ENCODE assay signal across 8 mouse cellular contexts in the genomic region with DNA sequence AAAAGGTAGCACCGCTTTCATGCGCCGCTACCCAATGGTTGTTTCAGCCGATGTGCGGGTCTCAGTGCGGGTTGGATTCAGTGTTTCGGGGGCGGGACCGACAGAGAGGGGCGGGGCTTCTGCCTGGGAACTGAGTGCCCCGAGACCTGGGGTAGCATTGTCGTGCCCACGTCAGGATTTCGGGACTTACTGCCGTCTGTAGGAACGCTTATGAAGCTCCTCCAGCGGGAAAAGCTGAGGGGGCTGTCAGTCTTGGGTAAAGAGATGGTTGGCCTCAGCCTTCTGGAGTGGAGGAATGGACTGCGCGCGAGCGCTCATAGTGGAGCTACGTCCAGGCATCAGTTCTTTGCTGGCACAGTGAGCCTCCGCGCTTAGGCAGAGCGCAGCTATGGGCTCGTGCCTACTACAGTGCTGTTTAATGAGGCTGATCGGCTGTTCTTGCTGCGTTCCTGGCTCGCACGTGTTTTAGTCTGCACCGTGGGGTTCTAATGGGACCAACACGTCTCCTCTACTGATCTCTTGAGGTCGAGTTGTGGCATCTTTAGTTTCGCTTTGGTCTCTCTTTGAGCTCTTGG. TPM values are rescaled to one million over a fixed set of nuclear protein-coding genes. Genes with fewer than 3 reads are reported as not detected.
DNase-seq lines count a peak whose midpoint lies in the region; ATAC-seq and TF ChIP-seq lines count a peak whose summit lies in the region.

No protein-coding gene starts in this region.

- no peak overlapping the region for H3K27ac ChIP-seq in kidney, postnatal 0 days

- H3K36me3 ChIP-seq in kidney, postnatal 0 days (ENCODE audit: insufficient read depth, low read length), result no peaks in the 10 kb centered on the region

- no peak overlapping the region for H3K9ac ChIP-seq in kidney, postnatal 0 days (ENCODE audit: low read depth, low read length)

- peaks cover 12% of the 10 kb centered on the region; the same call in 1 of the 2 replicates for H3K4me1 ChIP-seq in kidney, postnatal 0 days (replicated peaks; ENCODE audit: insufficient read depth, low read length)

- peaks cover 64% of the 10 kb centered on the region for H3K27me3 ChIP-seq in kidney, postnatal 0 days (ENCODE audit: insufficient read depth, low read length)

- no peak for TF ChIP-seq CTCF in kidney, postnatal 0 days (IDR thresholded peaks at IDR 0.05; ENCODE audit: low read depth)

- under 1% methylated on average over 34 of the region's 34 CpGs for whole genome bisulfite sequencing in kidney, postnatal 0 days

- ATAC-seq in granulocyte monocyte progenitor cell, adult 5-6 weeks (replicated peaks; ENCODE audit: poor library complexity, severe bottlenecking), result peak; percentile 52
- peak; percentile 37; the same call in 1 of the 2 replicates for ATAC-seq in kidney, postnatal 0 days (replicated peaks; ENCODE audit: low FRiP score, low read depth)
- ATAC-seq in megakaryocyte-erythroid progenitor cell, adult 5-6 weeks (replicated peaks; ENCODE audit: low FRiP score, low TSS enrichment, poor library complexity, severe bottlenecking), result peak; percentile 62

- DNase-seq in kidney, adult 18-20 months, result peak; percentile 34
- DNase-seq in kidney, adult 11 months, result no peak
- peak; percentile 36 for DNase-seq in adrenal gland, postnatal 25 days
- peak; percentile 44 for DNase-seq in kidney, postnatal 0 days (ENCODE audit: low spot score)
- no peak for DNase-seq in spleen, adult 12 weeks (ENCODE audit: low spot score)
- no peak for DNase-seq in cerebellum, adult 9-10 months

- no peaks in the 10 kb centered on the region for H3K9me3 ChIP-seq in kidney, postnatal 0 days (replicated peaks; ENCODE audit: low read length)

- peak overlapping the region; percentile 65 for H3K4me2 ChIP-seq in kidney, postnatal 0 days (ENCODE audit: low read length)

- H3K4me3 ChIP-seq in kidney, postnatal 0 days (replicated peaks; ENCODE audit: low read depth, low read length), result peak overlapping the region; percentile 27

RNA-seq across cellular contexts. Expression of gene Msx3, which starts 0.3 kb away (rescaled TPM):
- not detected in 2 replicates for total RNA-seq in adrenal gland, postnatal 25 days (2021)
- total RNA-seq in granulocyte monocyte progenitor cell, adult 5-6 weeks (2014; fragmentation: Nextera tagmentation), result not detected in 2 replicates
- not detected in 2 replicates for total RNA-seq in granulocyte monocyte progenitor cell, adult 5-6 weeks (2017)
- polyA plus RNA-seq in kidney, postnatal 0 days (2015; fragmentation: Nextera tagmentation; extraction: Ambion mirVana), result not detected in 2 replicates
- total RNA-seq in megakaryocyte-erythroid progenitor cell, adult 5-6 weeks (2014; fragmentation: Nextera tagmentation), result not detected in 2 replicates
- not detected in 2 replicates for total RNA-seq in megakaryocyte-erythroid progenitor cell, adult 5-6 weeks (2017)

RNA-seq across cellular contexts. Expression of gene Tubgcp2, which starts 12.7 kb away (rescaled TPM):
- total RNA-seq in adrenal gland, postnatal 25 days (2021), result 21.1 and 31.8 TPM in 2 replicates
- total RNA-seq in granulocyte monocyte progenitor cell, adult 5-6 weeks (2014; fragmentation: Nextera tagmentation), result 19.2 and 34.8 TPM in 2 replicates
- total RNA-seq in granulocyte monocyte progenitor cell, adult 5-6 weeks (2017), result 36.3 and 40.4 TPM in 2 replicates
- 34.4 and 39.5 TPM in 2 replicates for polyA plus RNA-seq in kidney, postnatal 0 days (2015; fragmentation: Nextera tagmentation; extraction: Ambion mirVana)
- 29.3 and 37.6 TPM in 2 replicates for total RNA-seq in megakaryocyte-erythroid progenitor cell, adult 5-6 weeks (2014; fragmentation: Nextera tagmentation)
- total RNA-seq in megakaryocyte-erythroid progenitor cell, adult 5-6 weeks (2017), result 38.2 and 41.2 TPM in 2 replicates

RNA-seq across cellular contexts. Expression of gene Zfp511, which starts 13.0 kb away (rescaled TPM):
- total RNA-seq in adrenal gland, postnatal 25 days (2021), result 24.5 and 26.2 TPM in 2 replicates
- 21.3 and 21.5 TPM in 2 replicates for total RNA-seq in granulocyte monocyte progenitor cell, adult 5-6 weeks (2014; fragmentation: Nextera tagmentation)
- total RNA-seq in granulocyte monocyte progenitor cell, adult 5-6 weeks (2017), result 20.6 and 21.5 TPM in 2 replicates
- 35.0 TPM in 2 replicates for polyA plus RNA-seq in kidney, postnatal 0 days (2015; fragmentation: Nextera tagmentation; extraction: Ambion mirVana)
- 21.3 and 34.7 TPM in 2 replicates for total RNA-seq in megakaryocyte-erythroid progenitor cell, adult 5-6 weeks (2014; fragmentation: Nextera tagmentation)
- total RNA-seq in megakaryocyte-erythroid progenitor cell, adult 5-6 weeks (2017), result 22.0 and 26.9 TPM in 2 replicates

RNA-seq across cellular contexts. Expression of gene Caly, which starts 33.1 kb away (rescaled TPM):
- 5.8 and 6.1 TPM in 2 replicates for total RNA-seq in adrenal gland, postnatal 25 days (2021)
- 0.67 TPM in 1 of 2 replicates, not detected in the other for total RNA-seq in granulocyte monocyte progenitor cell, adult 5-6 weeks (2014; fragmentation: Nextera tagmentation)
- total RNA-seq in granulocyte monocyte progenitor cell, adult 5-6 weeks (2017), result not detected in 2 replicates
- polyA plus RNA-seq in kidney, postnatal 0 days (2015; fragmentation: Nextera tagmentation; extraction: Ambion mirVana), result 0.89 and 1.1 TPM in 2 replicates
- total RNA-seq in megakaryocyte-erythroid progenitor cell, adult 5-6 weeks (2014; fragmentation: Nextera tagmentation), result not detected in 2 replicates
- total RNA-seq in megakaryocyte-erythroid progenitor cell, adult 5-6 weeks (2017), result not detected in 2 replicates

RNA-seq across cellular contexts. Expression of gene Prap1, which starts 44.0 kb away (rescaled TPM):
- not detected in 2 replicates for total RNA-seq in adrenal gland, postnatal 25 days (2021)
- not detected in 2 replicates for total RNA-seq in granulocyte monocyte progenitor cell, adult 5-6 weeks (2014; fragmentation: Nextera tagmentation)
- total RNA-seq in granulocyte monocyte progenitor cell, adult 5-6 weeks (2017), result not detected in 2 replicates
- 3.9 and 6.2 TPM in 2 replicates for polyA plus RNA-seq in kidney, postnatal 0 days (2015; fragmentation: Nextera tagmentation; extraction: Ambion mirVana)
- total RNA-seq in megakaryocyte-erythroid progenitor cell, adult 5-6 weeks (2014; fragmentation: Nextera tagmentation), result not detected in 2 replicates
- not detected in 2 replicates for total RNA-seq in megakaryocyte-erythroid progenitor cell, adult 5-6 weeks (2017)

Comparison
In these comparisons a context has a peak if more than half of its experiments do, and no peak if none do; other contexts are left out.
1. DNase-seq: peak in kidney, adult 18-20 months (single experiment), adrenal gland, postnatal 25 days (single experiment) and kidney, postnatal 0 days (single experiment); none in kidney, adult 11 months (single experiment), spleen, adult 12 weeks (single experiment) and cerebellum, adult 9-10 months (single experiment).
2. Peak in every context shown above with its lines, with median percentiles within 50 percentile points of each other: ATAC-seq.